Mouse (Mus musculus) liver, embryonic 11.5 days (tissue): Measurements from ENCODE around the gene Ak1. TPM values are rescaled to one million over a fixed set of nuclear protein-coding genes. Genes with fewer than 3 reads are reported as not detected.
A peak's percentile ranks its signal among the peaks of the same experiment; 100 is the strongest.

ENCODE experiments used
- ATAC-seq: fragments of 200-750 bp; cut with Nextera tagmentation; replicated peaks from 2 replicates; pipeline ENCODE4 v1.8.0; 2017; ENCODE audit warnings: moderate number of reproducible peaks, mild to moderate bottlenecking, moderate TSS enrichment, moderate library complexity; ENCODE audit not compliant: low FRiP score
- DNase-seq: peaks from one replicate; pipeline ENCODE4 v3.0.0-alpha.2; 2017; ENCODE audit warnings: low spot score
- H3K27ac ChIP-seq: fragments of 300-500 bp; sonication (generic); 2 replicates; pipeline ENCODE4 v1.5.1; 2014; ENCODE audit warnings: mild to moderate bottlenecking, low read depth, low read length, control low read depth
- H3K27me3 ChIP-seq: fragments of 300-500 bp; sonication (generic); replicated peaks from 2 replicates; pipeline ENCODE4 v1.6.1; 2014; ENCODE audit warnings: low read length, mixed read lengths; ENCODE audit not compliant: control insufficient read depth, insufficient read depth
- H3K36me3 ChIP-seq: fragments of 300-500 bp; sonication (generic); 2 replicates; pipeline ENCODE4 v1.6.1; 2014; ENCODE audit warnings: mild to moderate bottlenecking, low read length, moderate library complexity, mixed read lengths; ENCODE audit not compliant: control insufficient read depth, insufficient read depth
- H3K4me1 ChIP-seq: fragments of 300-500 bp; sonication (generic); replicated peaks from 2 replicates; pipeline ENCODE4 v1.6.1; 2014; ENCODE audit warnings: low read length, mixed read lengths; ENCODE audit not compliant: control insufficient read depth, insufficient read depth
- H3K4me2 ChIP-seq: fragments of 300-500 bp; sonication (generic); 2 replicates; pipeline ENCODE4 v1.6.1; 2014; ENCODE audit warnings: mild to moderate bottlenecking, control low read depth, moderate library complexity
- H3K4me3 ChIP-seq: fragments of 300-500 bp; sonication (generic); 2 replicates; pipeline ENCODE4 v1.5.1; 2014; ENCODE audit warnings: low read depth, low read length, control low read depth
- H3K9ac ChIP-seq: fragments of 300-500 bp; sonication (generic); 2 replicates; pipeline ENCODE4 v1.6.1; 2014; ENCODE audit warnings: low read depth, low read length, control low read depth
- H3K9me3 ChIP-seq: fragments of 300-500 bp; sonication (generic); 2 replicates; pipeline ENCODE4 v1.6.1; 2016; ENCODE audit warnings: low read length, inconsistent platforms, mixed read lengths; ENCODE audit not compliant: control insufficient read depth
- WGBS: fragments of 180-500 bp; shearing (Covaris S2); extraction: QIAGEN DNeasy Blood & Tissue Kit; methylation state at CpG from one replicate; pipeline ENCODE4 v1.1.7; 2014; 5-methylcytosine and 5-hydroxymethylcytosine counted together
- polyA plus RNA-seq: library from polyadenylated mRNA; unstranded; fragments of >200 nt; fragmentation: Nextera tagmentation; extraction: Ambion mirVana; gene quantifications from 2 replicates; pipeline ENCODE4 v1.2.1, GENCODE M21; 2014

Ak1 gene
- polyA plus RNA-seq, 1 experiment from 2014 or later: 8.3 TPM

- Histone ChIP-seq H3K27me3 (no peaks in the 10 kb centered on the region), H3K36me3 (no peaks in the 10 kb centered on the region), H3K4me1 (peaks cover 49% of the 10 kb centered on the region), H3K9me3 (no peaks in the 10 kb centered on the region), H3K27ac (peak overlapping the region; percentile 77), H3K9ac (peak overlapping the region; percentile 83), H3K4me2 (peak overlapping the region; percentile 96), H3K4me3 (peak overlapping the region; percentile 87)
- 4% methylated on average over 34 of the region's 34 CpGs for WGBS
- ATAC-seq: peak; percentile 27
- DNase-seq: peak; percentile 75
Measured at GRCm38 (mm10) chr2:32607262-32607947, 14.2 kb upstream of the Ak1 start.

GRCm38 (mm10) chr2:32608141-32608777 is 13.3 kb upstream of the Ak1 start:
- Histone ChIP-seq H3K4me1 (peaks cover 47% of the 10 kb centered on the region), H3K9me3 (no peaks in the 10 kb centered on the region), H3K4me2 (peak overlapping the region; percentile 96), H3K27ac (peak overlapping the region; percentile 77), H3K36me3 (peaks cover 3% of the 10 kb centered on the region; the same call in 1 of the 2 replicates), H3K9ac (peak overlapping the region; percentile 83), H3K27me3 (no peaks in the 10 kb centered on the region), H3K4me3 (peak overlapping the region; percentile 87)
- WGBS: 3% methylated on average over 25 of the region's 25 CpGs
- DNase-seq (peak; percentile 84), ATAC-seq (peak; percentile 78)

- Histone ChIP-seq H3K9me3 (no peaks in the 10 kb centered on the region), H3K9ac (peak overlapping the region; percentile 83), H3K4me3 (peak overlapping the region; percentile 87), H3K4me2 (peak overlapping the region; percentile 96), H3K36me3 (peaks cover 3% of the 10 kb centered on the region; the same call in 1 of the 2 replicates), H3K27me3 (no peaks in the 10 kb centered on the region), H3K4me1 (peaks cover 47% of the 10 kb centered on the region), H3K27ac (peak overlapping the region; percentile 77)
- ATAC-seq: peak; percentile 48
- 38% methylated on average over 18 of the region's 18 CpGs for WGBS
- DNase-seq: no peak
Measured at GRCm38 (mm10) chr2:32608778-32609435, 12.7 kb upstream of the Ak1 start.

- H3K27me3 ChIP-seq: no peaks in the 10 kb centered on the region
- peak overlapping the region; percentile 44; the same call in 1 of the 2 replicates for H3K9ac ChIP-seq
- H3K27ac ChIP-seq: peak overlapping the region; percentile 50
- peak overlapping the region; percentile 50 for H3K4me3 ChIP-seq
- peaks cover 39% of the 10 kb centered on the region for H3K4me1 ChIP-seq
- no peaks in the 10 kb centered on the region for H3K9me3 ChIP-seq
- no peak for DNase-seq
- WGBS: 18% methylated on average over 23 of the region's 23 CpGs
- no peak for ATAC-seq
- H3K4me2 ChIP-seq: peak overlapping the region; percentile 76
- H3K36me3 ChIP-seq: peaks cover 15% of the 10 kb centered on the region
Measured at GRCm38 (mm10) chr2:32610610-32611229, 10.8 kb upstream of the Ak1 start.

- H3K27ac ChIP-seq: 0 out of 2 replicates have a peak overlapping the region, but pooled peaks have one; percentile 6
- DNase-seq (no peak), ATAC-seq (no peak; the same call in 1 of the 2 replicates)
- no peaks in the 10 kb centered on the region for H3K27me3 ChIP-seq
- H3K36me3 ChIP-seq: peaks cover 24% of the 10 kb centered on the region
- no peak overlapping the region for H3K4me3 ChIP-seq
- no peaks in the 10 kb centered on the region for H3K9me3 ChIP-seq
- H3K9ac ChIP-seq: no peak overlapping the region
- 71% methylated on average over 26 of the region's 26 CpGs for WGBS
- peaks cover 39% of the 10 kb centered on the region for H3K4me1 ChIP-seq
- peak overlapping the region; percentile 29; the same call in 1 of the 2 replicates for H3K4me2 ChIP-seq
Measured at GRCm38 (mm10) chr2:32612274-32612673, 9.3 kb upstream of the Ak1 start.

- Histone ChIP-seq H3K36me3 (peaks cover 41% of the 10 kb centered on the region), H3K27me3 (no peaks in the 10 kb centered on the region), H3K4me3 (no peak overlapping the region), H3K9ac (no peak overlapping the region), H3K9me3 (no peaks in the 10 kb centered on the region), H3K4me1 (peaks cover 29% of the 10 kb centered on the region), H3K4me2 (no peak overlapping the region; the same call in 1 of the 2 replicates), H3K27ac (no peak overlapping the region)
- WGBS: 90% methylated on average over 1 of the region's 1 CpGs
- ATAC-seq: no peak
- DNase-seq: no peak
Measured at GRCm38 (mm10) chr2:32617109-32617508, 4.4 kb upstream of the Ak1 start.

- no peak overlapping the region for H3K27ac ChIP-seq
- no peaks in the 10 kb centered on the region for H3K9me3 ChIP-seq
- H3K4me1 ChIP-seq: peaks cover 29% of the 10 kb centered on the region
- no peak overlapping the region for H3K4me2 ChIP-seq
- H3K4me3 ChIP-seq: no peak overlapping the region
- ATAC-seq: no peak
- WGBS: 95% methylated on average over 4 of the region's 4 CpGs
- H3K36me3 ChIP-seq: peaks cover 41% of the 10 kb centered on the region
- no peak for DNase-seq
- no peak overlapping the region for H3K9ac ChIP-seq
- no peaks in the 10 kb centered on the region for H3K27me3 ChIP-seq
Measured at GRCm38 (mm10) chr2:32617601-32618000, 4.0 kb upstream of the Ak1 start.

- no peak overlapping the region for H3K9ac ChIP-seq
- DNase-seq (no peak), ATAC-seq (no peak)
- H3K27me3 ChIP-seq: no peaks in the 10 kb centered on the region
- no peak overlapping the region for H3K4me2 ChIP-seq
- no peaks in the 10 kb centered on the region for H3K9me3 ChIP-seq
- no peak overlapping the region for H3K4me3 ChIP-seq
- peaks cover 29% of the 10 kb centered on the region for H3K4me1 ChIP-seq
- WGBS: 89% methylated on average over 9 of the region's 9 CpGs
- no peak overlapping the region for H3K27ac ChIP-seq
- H3K36me3 ChIP-seq: peaks cover 39% of the 10 kb centered on the region
Measured at GRCm38 (mm10) chr2:32618051-32618450, 3.5 kb upstream of the Ak1 start.
